ENCODE assay signal across 19 mouse cellular contexts in genomic region chr1:151457087-151457486, GRCm38 (mm10). TPM values are rescaled to one million over a fixed set of nuclear protein-coding genes. Genes with fewer than 3 reads are reported as not detected.
DNase-seq lines count a peak whose midpoint lies in the region; TF ChIP-seq lines count a peak whose summit lies in the region.
"Had no signal": no experiment of that assay in that cellular context is flagged by ENCODE, and none has a peak within 500 bp of the region (broad histone marks: within the 10 kb centered on the region; RNA-seq: fewer than 3 reads in every experiment).

No protein-coding gene starts in this region.

- DNase-seq in thymus, postnatal 0 days (ENCODE audit: low spot score): peak; percentile 52
- no peak for DNase-seq in thymus, adult 18-20 months
- DNase-seq in MEL-GATA-1-ER (ENCODE audit: extremely low read depth, low read depth): peak; percentile 74
- peak; percentile 70 for DNase-seq in induced T-regulatory cell, adult 2 months (ENCODE audit: low read depth)
- peak; percentile 60 for DNase-seq in splenic B cell, adult 2 months (ENCODE audit: low read depth, low spot score)
- DNase-seq in layer of hippocampus, adult 2 months (ENCODE audit: low spot score in 2 of 2): no peak
- no peak for DNase-seq in urinary bladder, postnatal 25 days (ENCODE audit: low spot score)
- no peak for DNase-seq in kidney, postnatal 14 days
- DNase-seq: adrenal gland, postnatal 25 days; cerebellum, postnatal 36 days; forebrain, postnatal 0 days; gastrocnemius, postnatal 25 days; heart, postnatal 14 days; kidney, adult 2 months; lung, adult 2 months had no signal

- no peaks in the 10 kb centered on the region for H3K27me3 ChIP-seq in splenic B cell, adult 2 months (ENCODE audit: control insufficient read depth, insufficient read depth, low read length, poor library complexity, severe bottlenecking)
- H3K27me3 ChIP-seq: embryonic facial prominence, embryonic 12.5 days; hindbrain, embryonic 15.5 days; megakaryocyte, embryonic 14.5 days had no signal

- TF ChIP-seq CTCF in layer of hippocampus, adult 2 months (conservative IDR thresholded peaks at IDR 0.05): no peak

- peaks cover 6% of the 10 kb centered on the region; the same call in 1 of the 2 replicates for H3K36me3 ChIP-seq in splenic B cell, adult 2 months (ENCODE audit: control insufficient read depth, insufficient read depth, low read length, poor library complexity, severe bottlenecking)

- no peak overlapping the region for H3K4me3 ChIP-seq in layer of hippocampus, adult 2 months
- H3K4me3 ChIP-seq: embryonic facial prominence, embryonic 12.5 days; heart, embryonic 10.5 days; hindbrain, embryonic 15.5 days; megakaryocyte, embryonic 14.5 days had no signal

- no peak overlapping the region for H3K27ac ChIP-seq in layer of hippocampus, adult 2 months
- H3K27ac ChIP-seq: embryonic facial prominence, embryonic 12.5 days; heart, embryonic 10.5 days; hindbrain, embryonic 15.5 days had no signal

RNA-seq across cellular contexts. Expression of gene Trmt1l, which starts 28.7 kb away (rescaled TPM):
- polyA plus RNA-seq in thymus, postnatal 0 days (2015; fragmentation: Nextera tagmentation; extraction: Ambion mirVana): 27.2 and 29.9 TPM in 2 replicates
- total RNA-seq in layer of hippocampus, adult 2 months (2021): 10 to 100 TPM; 31.7 to 35.5 TPM

RNA-seq across cellular contexts. Expression of gene Swt1, which starts 28.8 kb away (rescaled TPM):
- 38.7 and 42.7 TPM in 2 replicates for polyA plus RNA-seq in thymus, postnatal 0 days (2015; fragmentation: Nextera tagmentation; extraction: Ambion mirVana)
- 10 to 100 TPM; 11.6 to 21.2 TPM for total RNA-seq in layer of hippocampus, adult 2 months (2021)

RNA-seq across cellular contexts. Expression of gene Rnf2, which starts 43.7 kb away (rescaled TPM):
- 65.0 and 67.6 TPM in 2 replicates for polyA plus RNA-seq in thymus, postnatal 0 days (2015; fragmentation: Nextera tagmentation; extraction: Ambion mirVana)
- total RNA-seq in layer of hippocampus, adult 2 months (2021): 10 to 100 TPM; 37.2 to 50.4 TPM

Comparison
In these comparisons a context has a peak if more than half of its experiments do, and no peak if none do; other contexts are left out.
1. DNase-seq: peak in thymus, postnatal 0 days (single experiment), MEL-GATA-1-ER (single experiment), induced T-regulatory cell, adult 2 months (single experiment) and splenic B cell, adult 2 months (single experiment); none in thymus, adult 18-20 months (0 of 2), layer of hippocampus, adult 2 months (0 of 2), urinary bladder, postnatal 25 days (single experiment) and kidney, postnatal 14 days (single experiment).